30 mouse cellular contexts compared by ENCODE assay signal in the genomic region with DNA sequence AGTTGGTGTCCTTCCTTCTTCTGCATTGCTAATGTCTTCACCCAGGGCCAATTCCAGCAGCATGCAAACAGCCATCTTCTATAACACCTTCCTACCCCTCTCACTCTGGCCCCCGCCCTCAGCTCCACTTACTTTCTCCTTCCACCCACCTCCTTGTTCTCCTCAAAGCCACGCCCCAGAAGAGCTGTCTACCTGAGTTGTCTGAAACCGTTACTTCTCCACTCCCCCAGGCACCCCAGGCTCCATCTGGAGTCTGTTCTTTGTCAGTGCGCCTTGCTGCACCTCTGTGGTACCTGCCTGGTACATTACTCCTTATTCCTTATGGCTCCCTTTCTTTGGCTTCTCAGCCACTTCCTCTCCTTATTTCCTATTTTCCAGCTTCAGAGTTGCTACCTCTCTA. TPM values are rescaled to one million over a fixed set of nuclear protein-coding genes. Genes with fewer than 3 reads are reported as not detected.
DNase-seq lines count a peak whose midpoint lies in the region; ATAC-seq and TF ChIP-seq lines count a peak whose summit lies in the region.
"Had no signal": no experiment of that assay in that cellular context is flagged by ENCODE, and none has a peak within 500 bp of the region (broad histone marks: within the 10 kb centered on the region; RNA-seq: fewer than 3 reads in every experiment).

No protein-coding gene starts in this region.

- 61% methylated on average over 4 of the region's 4 CpGs for WGBS in liver, embryonic 14.5 days (ENCODE audit: insufficient replicate concordance)
- WGBS in liver, embryonic 12.5 days (ENCODE audit: insufficient replicate concordance) = 59% methylated on average over 4 of the region's 4 CpGs

- TF ChIP-seq EP300 in liver, embryonic 14.5 days (IDR thresholded peaks at IDR 0.05; ENCODE audit: low read depth) = no peak

- ATAC-seq in liver, embryonic 14.5 days (ENCODE audit: insufficient read depth) = no peak
- no peak for ATAC-seq in liver, embryonic 12.5 days
- ATAC-seq: forebrain, embryonic 16.5 days; hindbrain, postnatal 0 days; liver, postnatal 0 days; lung, postnatal 0 days; midbrain, embryonic 13.5 days had no signal

- H3K36me3 ChIP-seq in liver, embryonic 14.5 days (replicated peaks; ENCODE audit: control insufficient read depth, insufficient read depth, low read depth) = peaks cover 4% of the 10 kb centered on the region
- H3K36me3 ChIP-seq in liver, embryonic 12.5 days = peaks cover 56% of the 10 kb centered on the region

- H3K4me1 ChIP-seq in liver, embryonic 14.5 days (replicated peaks; ENCODE audit: control insufficient read depth in 2 of 2, insufficient read depth in 2 of 2, low read length in 1 of 2) = no peaks in the 10 kb centered on the region
- peaks cover 6% of the 10 kb centered on the region; the same call in 1 of the 2 replicates for H3K4me1 ChIP-seq in liver, embryonic 12.5 days
- H3K4me1 ChIP-seq: kidney, embryonic 15.5 days had no signal

- no peak overlapping the region for H3K9ac ChIP-seq in liver, embryonic 14.5 days (replicated peaks)
- H3K9ac ChIP-seq in liver, embryonic 12.5 days = no peak overlapping the region
- H3K9ac ChIP-seq: embryonic facial prominence, embryonic 13.5 days; heart, embryonic 15.5 days; hindbrain, embryonic 12.5 days; kidney, embryonic 15.5 days; limb, embryonic 12.5 days; liver, postnatal 0 days; midbrain, embryonic 13.5 days; stomach, embryonic 15.5 days had no signal

- H3K27ac ChIP-seq in gastrocnemius, adult 2 months = peak overlapping the region; percentile 43; the same call in 1 of the 2 replicates
- H3K27ac ChIP-seq in liver, embryonic 14.5 days = no peak overlapping the region
- no peak overlapping the region for H3K27ac ChIP-seq in liver, embryonic 12.5 days
- H3K27ac ChIP-seq: embryonic facial prominence, embryonic 13.5 days; heart, embryonic 10.5 days; heart, embryonic 15.5 days; hindbrain, embryonic 12.5 days; hindbrain, postnatal 0 days; kidney, embryonic 15.5 days; limb, embryonic 12.5 days; macrophage; midbrain, embryonic 13.5 days; stomach, embryonic 15.5 days had no signal

- H3K4me3 ChIP-seq in gastrocnemius, adult 2 months = no peak overlapping the region
- H3K4me3 ChIP-seq in liver, embryonic 14.5 days (ENCODE audit: insufficient read depth in 1 of 2, low read depth in 2 of 2, low read length in 2 of 2) = no peak overlapping the region
- H3K4me3 ChIP-seq in liver, embryonic 12.5 days = no peak overlapping the region
- H3K4me3 ChIP-seq: embryonic facial prominence, embryonic 13.5 days; heart, embryonic 10.5 days; heart, embryonic 15.5 days; hindbrain, embryonic 12.5 days; kidney, embryonic 15.5 days; limb, embryonic 12.5 days; midbrain, embryonic 13.5 days; stomach, embryonic 15.5 days had no signal

- intact Hi-C loops in gastrocnemius, adult 2 months (cut with DNase I) = no loop called here

- no peak for TF ChIP-seq CTCF in gastrocnemius, adult 2 months (IDR thresholded peaks at IDR 0.05)
- peak; percentile 14; the same call in 1 of the 2 replicates for TF ChIP-seq CTCF in liver, embryonic 14.5 days (IDR thresholded peaks at IDR 0.05; ENCODE audit: low read depth)

- DNase-seq in gastrocnemius, adult 2 months = no peak
- no peak for DNase-seq in gastrocnemius, postnatal 10 days
- DNase-seq in liver, embryonic 14.5 days (ENCODE audit: low read depth in 3 of 3, low spot score in 3 of 3) = no peak
- DNase-seq in ZHBTc4 (ENCODE audit: low read depth, low spot score) (peak; percentile 36), adipocyte (ENCODE audit: low spot score) (no peak)
- DNase-seq in layer of hippocampus, postnatal 10 days (ENCODE audit: low spot score in 2 of 2) = no peak
- DNase-seq: adrenal gland, postnatal 14 days; cerebellum, adult 18-20 months; cerebellum, postnatal 10 days; gastrocnemius, postnatal 25 days; heart, adult 11 months; kidney, adult 11 months; kidney, postnatal 36 days; liver, postnatal 0 days; thymus, adult 2 months; thymus, postnatal 36 days had no signal

- no peak overlapping the region for H3K4me2 ChIP-seq in liver, embryonic 14.5 days (ENCODE audit: low read depth)
- no peak overlapping the region for H3K4me2 ChIP-seq in liver, embryonic 12.5 days
- H3K4me2 ChIP-seq: embryonic facial prominence, embryonic 13.5 days; heart, embryonic 15.5 days; hindbrain, embryonic 12.5 days; kidney, embryonic 15.5 days; limb, embryonic 12.5 days; midbrain, embryonic 13.5 days; stomach, embryonic 15.5 days had no signal

- H3K27me3 ChIP-seq in liver, embryonic 14.5 days (ENCODE audit: control insufficient read depth, insufficient read depth, low read length) = no peaks in the 10 kb centered on the region
- H3K27me3 ChIP-seq in liver, embryonic 12.5 days (replicated peaks) = no peaks in the 10 kb centered on the region
- H3K27me3 ChIP-seq: embryonic facial prominence, embryonic 13.5 days; heart, embryonic 15.5 days; hindbrain, embryonic 12.5 days; kidney, embryonic 15.5 days; limb, embryonic 12.5 days; midbrain, embryonic 13.5 days; stomach, embryonic 15.5 days had no signal

- no peaks in the 10 kb centered on the region for H3K9me3 ChIP-seq in liver, embryonic 14.5 days (ENCODE audit: control insufficient read depth, low read length)
- H3K9me3 ChIP-seq in liver, embryonic 12.5 days (replicated peaks) = no peaks in the 10 kb centered on the region
- H3K9me3 ChIP-seq: embryonic facial prominence, embryonic 13.5 days; heart, embryonic 10.5 days; heart, embryonic 15.5 days; hindbrain, embryonic 12.5 days; kidney, embryonic 15.5 days; limb, embryonic 12.5 days; midbrain, embryonic 13.5 days; stomach, embryonic 15.5 days had no signal

RNA-seq across cellular contexts. Expression of a gene that starts 14.2 kb away (rescaled TPM):
- total RNA-seq in gastrocnemius, adult 2 months (2021) = 100 to 1,000 TPM in 1 of 2 experiments, 10 to 100 TPM in 1; 78.8 to 109 TPM
- 100 to 1,000 TPM; 131 to 154 TPM for total RNA-seq in gastrocnemius, postnatal 10 days (2021)
- 389 and 486 TPM in 2 replicates for polyA plus RNA-seq in liver, embryonic 14.5 days (2012; rRNA removed)
- polyA plus RNA-seq in liver, embryonic 14.5 days (2014; fragmentation: Nextera tagmentation; extraction: Ambion mirVana) = 93.6 and 94.5 TPM in 2 replicates
- 122 and 125 TPM in 2 replicates for polyA plus RNA-seq in liver, embryonic 12.5 days (2016; fragmentation: Nextera tagmentation; extraction: Ambion mirVana)
- total RNA-seq in layer of hippocampus, postnatal 10 days (2021) = 100 to 1,000 TPM; 148 to 164 TPM

RNA-seq across cellular contexts. Expression of a gene that starts 25.2 kb away (rescaled TPM):
- under 1 TPM; 0.17 to 0.23 TPM for total RNA-seq in gastrocnemius, adult 2 months (2021)
- under 1 TPM; 0.19 to 0.41 TPM for total RNA-seq in gastrocnemius, postnatal 10 days (2021)
- polyA plus RNA-seq in liver, embryonic 14.5 days (2012; rRNA removed) = 0.03 TPM in 2 replicates
- polyA plus RNA-seq in liver, embryonic 14.5 days (2014; fragmentation: Nextera tagmentation; extraction: Ambion mirVana) = 0.03 TPM in 1 of 2 replicates, not detected in the other
- 0.04 TPM in 1 of 2 replicates, not detected in the other for polyA plus RNA-seq in liver, embryonic 12.5 days (2016; fragmentation: Nextera tagmentation; extraction: Ambion mirVana)
- 1 to 10 TPM; 4.0 to 4.5 TPM for total RNA-seq in layer of hippocampus, postnatal 10 days (2021)
- total RNA-seq: megakaryocyte-erythroid progenitor cell, adult 5-6 weeks had no signal
- polyA plus RNA-seq: heart, embryonic 15.5 days; kidney, embryonic 15.5 days had no signal
